Mouse (Mus musculus): ENCODE data around the gene Atp13a2. TPM values are rescaled to one million over a fixed set of nuclear protein-coding genes. Genes with fewer than 3 reads are reported as not detected.
A peak's percentile ranks its signal among the peaks of the same experiment; 100 is the strongest.

The Atp13a2 gene
- polyA plus RNA-seq, 1 experiment from 2014 or later = 75.5 TPM

GRCm38 (mm10) chr4:140963941-140964597 is 22.6 kb upstream of the Atp13a2 start:
- WGBS = 89% methylated on average over 9 of the region's 9 CpGs
- Histone ChIP-seq H3K27me3 (no peaks in the 10 kb centered on the region), H3K9me3 (no peaks in the 10 kb centered on the region), H3K4me3 (replicated peaks) (no peak overlapping the region), H3K4me1 (peaks cover 38% of the 10 kb centered on the region), H3K9ac (no peak overlapping the region), H3K36me3 (replicated peaks) (peaks cover 28% of the 10 kb centered on the region), H3K27ac (no peak overlapping the region), H3K4me2 (no peak overlapping the region)
- no peak for ATAC-seq (ENCODE audit: low FRiP score)

GRCm38 (mm10) chr4:140964620-140965019 is 22.1 kb upstream of the Atp13a2 start:
- peak; percentile 21; the same call in 1 of the 2 replicates for ATAC-seq (ENCODE audit: low FRiP score)
- WGBS = 16% methylated on average over 7 of the region's 7 CpGs
- Histone ChIP-seq H3K9ac (no peak overlapping the region), H3K27ac (no peak overlapping the region), H3K36me3 (replicated peaks) (peaks cover 34% of the 10 kb centered on the region), H3K4me3 (replicated peaks) (no peak overlapping the region), H3K9me3 (no peaks in the 10 kb centered on the region), H3K27me3 (no peaks in the 10 kb centered on the region), H3K4me1 (peaks cover 38% of the 10 kb centered on the region), H3K4me2 (no peak overlapping the region)

GRCm38 (mm10) chr4:140967386-140968159 is 19.1 kb upstream of the Atp13a2 start:
- Histone ChIP-seq H3K27ac (no peak overlapping the region), H3K4me3 (replicated peaks) (no peak overlapping the region), H3K27me3 (no peaks in the 10 kb centered on the region), H3K36me3 (replicated peaks) (peaks cover 62% of the 10 kb centered on the region), H3K4me1 (peaks cover 20% of the 10 kb centered on the region), H3K9me3 (no peaks in the 10 kb centered on the region), H3K9ac (no peak overlapping the region), H3K4me2 (no peak overlapping the region)
- no peak for ATAC-seq (ENCODE audit: low FRiP score)
- 85% methylated on average over 11 of the region's 11 CpGs for WGBS

GRCm38 (mm10) chr4:140971691-140972090 is 15.0 kb upstream of the Atp13a2 start:
- Histone ChIP-seq H3K4me2 (no peak overlapping the region), H3K9ac (no peak overlapping the region), H3K36me3 (replicated peaks) (peaks cover 95% of the 10 kb centered on the region), H3K9me3 (no peaks in the 10 kb centered on the region), H3K27ac (no peak overlapping the region), H3K27me3 (no peaks in the 10 kb centered on the region), H3K4me1 (no peaks in the 10 kb centered on the region), H3K4me3 (replicated peaks) (no peak overlapping the region)
- ATAC-seq (ENCODE audit: low FRiP score) = no peak
- WGBS = 90% methylated on average over 13 of the region's 13 CpGs

- H3K27ac ChIP-seq = no peak overlapping the region
- no peak overlapping the region for H3K4me2 ChIP-seq
- no peak for ATAC-seq (ENCODE audit: low FRiP score)
- H3K9ac ChIP-seq = no peak overlapping the region
- H3K9me3 ChIP-seq = no peaks in the 10 kb centered on the region
- 100% methylated on average over 6 of the region's 6 CpGs for WGBS
- H3K4me3 ChIP-seq (replicated peaks) = no peak overlapping the region
- no peaks in the 10 kb centered on the region for H3K27me3 ChIP-seq
- peaks cover 99% of the 10 kb centered on the region for H3K36me3 ChIP-seq (replicated peaks)
- H3K4me1 ChIP-seq = no peaks in the 10 kb centered on the region
Observed at GRCm38 (mm10) chr4:140974408-140974807, 12.3 kb upstream of the Atp13a2 start.

GRCm38 (mm10) chr4:140975356-140975755 is 11.3 kb upstream of the Atp13a2 start:
- WGBS = 97% methylated on average over 7 of the region's 7 CpGs
- no peak overlapping the region for H3K4me2 ChIP-seq
- H3K9me3 ChIP-seq = no peaks in the 10 kb centered on the region
- no peak overlapping the region for H3K9ac ChIP-seq
- no peaks in the 10 kb centered on the region for H3K27me3 ChIP-seq
- H3K27ac ChIP-seq = no peak overlapping the region
- H3K36me3 ChIP-seq (replicated peaks) = peaks cover 99% of the 10 kb centered on the region
- H3K4me3 ChIP-seq (replicated peaks) = no peak overlapping the region
- H3K4me1 ChIP-seq = no peaks in the 10 kb centered on the region
- no peak for ATAC-seq (ENCODE audit: low FRiP score)

GRCm38 (mm10) chr4:140977278-140977677 is 9.4 kb upstream of the Atp13a2 start:
- H3K27me3 ChIP-seq = no peaks in the 10 kb centered on the region
- no peak overlapping the region for H3K4me2 ChIP-seq
- 91% methylated on average over 10 of the region's 10 CpGs for WGBS
- 0 out of 2 replicates have a peak, but pooled peaks cover 3% of the 10 kb centered on the region for H3K9me3 ChIP-seq
- ATAC-seq (ENCODE audit: low FRiP score) = no peak
- no peak overlapping the region for H3K9ac ChIP-seq
- H3K27ac ChIP-seq = no peak overlapping the region
- H3K4me3 ChIP-seq (replicated peaks) = no peak overlapping the region
- no peaks in the 10 kb centered on the region for H3K4me1 ChIP-seq
- H3K36me3 ChIP-seq (replicated peaks) = peaks cover 86% of the 10 kb centered on the region

GRCm38 (mm10) chr4:140977886-140978692 is 8.6 kb upstream of the Atp13a2 start:
- Histone ChIP-seq H3K9me3 (0 out of 2 replicates have a peak, but pooled peaks cover 3% of the 10 kb centered on the region), H3K4me1 (peaks cover 4% of the 10 kb centered on the region; the same call in 1 of the 2 replicates), H3K4me3 (replicated peaks) (no peak overlapping the region), H3K9ac (no peak overlapping the region), H3K36me3 (replicated peaks) (peaks cover 78% of the 10 kb centered on the region), H3K4me2 (no peak overlapping the region), H3K27me3 (no peaks in the 10 kb centered on the region), H3K27ac (no peak overlapping the region)
- no peak for ATAC-seq (ENCODE audit: low FRiP score)
- WGBS = 94% methylated on average over 14 of the region's 14 CpGs

GRCm38 (mm10) chr4:140981605-140982004 is 5.1 kb upstream of the Atp13a2 start:
- Histone ChIP-seq H3K27me3 (0 out of 2 replicates have a peak, but pooled peaks cover 3% of the 10 kb centered on the region), H3K9ac (no peak overlapping the region), H3K4me2 (no peak overlapping the region), H3K4me1 (peaks cover 16% of the 10 kb centered on the region), H3K36me3 (replicated peaks) (peaks cover 43% of the 10 kb centered on the region), H3K9me3 (0 out of 2 replicates have a peak, but pooled peaks cover 3% of the 10 kb centered on the region), H3K27ac (no peak overlapping the region), H3K4me3 (replicated peaks) (no peak overlapping the region)
- ATAC-seq (ENCODE audit: low FRiP score) = no peak
- 86% methylated on average over 2 of the region's 2 CpGs for WGBS

- 73% methylated on average over 4 of the region's 4 CpGs for WGBS
- Histone ChIP-seq H3K9ac (no peak overlapping the region), H3K27me3 (0 out of 2 replicates have a peak, but pooled peaks cover 3% of the 10 kb centered on the region), H3K9me3 (0 out of 2 replicates have a peak, but pooled peaks cover 3% of the 10 kb centered on the region), H3K4me3 (replicated peaks) (no peak overlapping the region), H3K4me2 (no peak overlapping the region), H3K27ac (0 out of 2 replicates have a peak overlapping the region, but pooled peaks have one; percentile 53), H3K4me1 (peaks cover 24% of the 10 kb centered on the region), H3K36me3 (replicated peaks) (peaks cover 31% of the 10 kb centered on the region)
- no peak for ATAC-seq (ENCODE audit: low FRiP score)
Observed at GRCm38 (mm10) chr4:140982808-140983207, 3.9 kb upstream of the Atp13a2 start.

GRCm38 (mm10) chr4:140983442-140983841 is 3.2 kb upstream of the Atp13a2 start:
- Histone ChIP-seq H3K9me3 (0 out of 2 replicates have a peak, but pooled peaks cover 3% of the 10 kb centered on the region), H3K27ac (peak overlapping the region; percentile 53; the same call in 1 of the 2 replicates), H3K4me2 (no peak overlapping the region), H3K36me3 (replicated peaks) (peaks cover 24% of the 10 kb centered on the region), H3K27me3 (0 out of 2 replicates have a peak, but pooled peaks cover 3% of the 10 kb centered on the region), H3K9ac (peak overlapping the region; percentile 21; the same call in 1 of the 2 replicates), H3K4me3 (replicated peaks) (no peak overlapping the region), H3K4me1 (peaks cover 30% of the 10 kb centered on the region)
- ATAC-seq (ENCODE audit: low FRiP score) = no peak
- 23% methylated on average over 9 of the region's 9 CpGs for WGBS

- Histone ChIP-seq H3K27ac (no peak overlapping the region), H3K36me3 (replicated peaks) (peaks cover 13% of the 10 kb centered on the region), H3K9ac (no peak overlapping the region), H3K4me3 (replicated peaks) (no peak overlapping the region), H3K4me2 (no peak overlapping the region), H3K4me1 (peaks cover 41% of the 10 kb centered on the region), H3K27me3 (0 out of 2 replicates have a peak, but pooled peaks cover 3% of the 10 kb centered on the region), H3K9me3 (0 out of 2 replicates have a peak, but pooled peaks cover 3% of the 10 kb centered on the region)
- WGBS = 85% methylated on average over 6 of the region's 6 CpGs
- no peak for ATAC-seq (ENCODE audit: low FRiP score)
Observed at GRCm38 (mm10) chr4:140984544-140984943, 2.1 kb upstream of the Atp13a2 start.
